Mouse (Mus musculus) lung, embryonic 16.5 days (tissue): ENCODE data around the gene Abhd17b. TPM values are rescaled to one million over a fixed set of nuclear protein-coding genes. Genes with fewer than 3 reads are reported as not detected.
A peak's percentile ranks its signal among the peaks of the same experiment; 100 is the strongest.

Source experiments
- ATAC-seq: fragments of 200-750 bp; cut with Nextera tagmentation; 2 replicates; pipeline ENCODE4 v1.8.0; 2017; ENCODE audit warnings: low read depth, mild to moderate bottlenecking, moderate library complexity
- H3K27ac ChIP-seq: fragments of 300-500 bp; sonication (generic); 2 replicates; pipeline ENCODE4 v1.5.1; 2014; ENCODE audit warnings: mild to moderate bottlenecking, control low read depth, low read length
- H3K27me3 ChIP-seq: fragments of 300-500 bp; sonication (generic); 2 replicates; pipeline ENCODE4 v1.6.1; 2014; ENCODE audit warnings: low read depth, low read length, mixed read lengths; ENCODE audit not compliant: control insufficient read depth, insufficient read depth
- H3K36me3 ChIP-seq: fragments of 300-500 bp; sonication (generic); 2 replicates; pipeline ENCODE4 v1.6.1; 2014; ENCODE audit warnings: low read length; ENCODE audit not compliant: control insufficient read depth, insufficient read depth
- H3K4me1 ChIP-seq: fragments of 300-500 bp; sonication (generic); replicated peaks from 2 replicates; pipeline ENCODE4 v1.6.1; 2014; ENCODE audit warnings: low read length, mixed read lengths; ENCODE audit not compliant: control insufficient read depth, insufficient read depth
- H3K4me2 ChIP-seq: fragments of 300-500 bp; sonication (generic); 2 replicates; pipeline ENCODE4 v1.6.1; 2014; ENCODE audit warnings: low read depth, low read length, control low read depth
- H3K4me3 ChIP-seq: fragments of 300-500 bp; sonication (generic); 2 replicates; pipeline ENCODE4 v1.5.1; 2014; ENCODE audit warnings: mild to moderate bottlenecking, low read length, control low read depth
- H3K9ac ChIP-seq: fragments of 300-500 bp; sonication (generic); 2 replicates; pipeline ENCODE4 v1.6.1; 2014; ENCODE audit warnings: low read length, control low read depth
- H3K9me3 ChIP-seq: fragments of 300-500 bp; sonication (generic); 2 replicates; pipeline ENCODE4 v1.6.1; 2016; ENCODE audit warnings: low read length; ENCODE audit not compliant: control insufficient read depth
- WGBS: fragments of 180-500 bp; shearing (Covaris S2); extraction: QIAGEN DNeasy Blood & Tissue Kit; methylation state at CpG from one replicate; pipeline ENCODE4 v1.1.7; 2014; 5-methylcytosine and 5-hydroxymethylcytosine counted together
- polyA plus RNA-seq: library from polyadenylated mRNA; unstranded; fragments of >200 nt; fragmentation: Nextera tagmentation; extraction: Ambion mirVana; gene quantifications from 2 replicates; pipeline ENCODE4 v1.2.1, GENCODE M21; 2015

Abhd17b gene
- polyA plus RNA-seq, 1 experiment from 2014 or later: 36.1 TPM

- H3K9me3 ChIP-seq: no peaks in the 10 kb centered on the region
- H3K36me3 ChIP-seq: no peaks in the 10 kb centered on the region
- no peaks in the 10 kb centered on the region for H3K4me1 ChIP-seq
- no peak for ATAC-seq
- H3K27me3 ChIP-seq: no peaks in the 10 kb centered on the region
- H3K9ac ChIP-seq: no peak overlapping the region
- no peak overlapping the region for H3K4me2 ChIP-seq
- 81% methylated on average over 1 of the region's 1 CpGs for WGBS
- no peak overlapping the region for H3K27ac ChIP-seq
- no peak overlapping the region for H3K4me3 ChIP-seq
These were observed 9.1 kb upstream of the Abhd17b start for GRCm38 (mm10) chr19:21643935-21644334.

GRCm38 (mm10) chr19:21645301-21645700, 7.7 kb upstream of the Abhd17b start:
- Histone ChIP-seq H3K4me1 (no peaks in the 10 kb centered on the region), H3K9me3 (no peaks in the 10 kb centered on the region), H3K27me3 (no peaks in the 10 kb centered on the region), H3K4me2 (no peak overlapping the region), H3K4me3 (no peak overlapping the region), H3K36me3 (no peaks in the 10 kb centered on the region), H3K9ac (no peak overlapping the region), H3K27ac (no peak overlapping the region)
- 66% methylated on average over 4 of the region's 4 CpGs for WGBS
- ATAC-seq: no peak

GRCm38 (mm10) chr19:21646142-21646541, 6.8 kb upstream of the Abhd17b start:
- Histone ChIP-seq H3K27ac (no peak overlapping the region), H3K4me3 (no peak overlapping the region), H3K36me3 (no peaks in the 10 kb centered on the region), H3K9ac (no peak overlapping the region), H3K27me3 (no peaks in the 10 kb centered on the region), H3K4me2 (no peak overlapping the region), H3K9me3 (no peaks in the 10 kb centered on the region), H3K4me1 (peaks cover 2% of the 10 kb centered on the region)
- 53% methylated on average over 6 of the region's 6 CpGs for WGBS
- no peak; the same call in 1 of the 2 replicates for ATAC-seq

- Histone ChIP-seq H3K4me3 (peak overlapping the region; percentile 97), H3K27me3 (no peaks in the 10 kb centered on the region), H3K9ac (peak overlapping the region; percentile 83), H3K4me1 (peaks cover 24% of the 10 kb centered on the region), H3K4me2 (peak overlapping the region; percentile 84), H3K36me3 (no peaks in the 10 kb centered on the region), H3K9me3 (no peaks in the 10 kb centered on the region), H3K27ac (peak overlapping the region; percentile 98)
- WGBS: 24% methylated on average over 6 of the region's 6 CpGs
- no peak for ATAC-seq
These were observed 1.3 kb upstream of the Abhd17b start for GRCm38 (mm10) chr19:21651664-21652063.

GRCm38 (mm10) chr19:21652285-21653171, 457 bp upstream of the Abhd17b start, which contains the start of gene 1110059E24Rik:
Gene 1110059E24Rik, minus strand, starts transcription at chr19:21652976.
- H3K9me3 ChIP-seq: no peaks in the 10 kb centered on the region
- H3K36me3 ChIP-seq: no peaks in the 10 kb centered on the region
- peak within 1 kb of the TSS; percentile 93 for H3K9ac ChIP-seq
- peak; percentile 99 for ATAC-seq
- 4% methylated on average over 52 of the region's 52 CpGs for WGBS
- H3K27ac ChIP-seq: peak within 1 kb of the TSS; percentile 98
- H3K4me1 ChIP-seq: peaks cover 24% of the 10 kb centered on the region
- H3K4me2 ChIP-seq: peak within 1 kb of the TSS; percentile 84
- no peaks in the 10 kb centered on the region for H3K27me3 ChIP-seq
- peak within 1 kb of the TSS; percentile 97 for H3K4me3 ChIP-seq

GRCm38 (mm10) chr19:21654788-21655187, 1.8 kb downstream of the Abhd17b start:
- H3K9ac ChIP-seq: peak overlapping the region; percentile 35; the same call in 1 of the 2 replicates

GRCm38 (mm10) chr19:21660734-21661133, 7.7 kb downstream of the Abhd17b start:
- H3K27ac ChIP-seq: no peak overlapping the region
- ATAC-seq: no peak
- H3K4me1 ChIP-seq: peaks cover 6% of the 10 kb centered on the region; the same call in 1 of the 2 replicates
- H3K9ac ChIP-seq: no peak overlapping the region
- H3K4me2 ChIP-seq: no peak overlapping the region
- no peak overlapping the region for H3K4me3 ChIP-seq
- 75% methylated on average over 1 of the region's 1 CpGs for WGBS
- H3K9me3 ChIP-seq: no peaks in the 10 kb centered on the region
- no peaks in the 10 kb centered on the region for H3K27me3 ChIP-seq
- no peaks in the 10 kb centered on the region for H3K36me3 ChIP-seq

More at GRCm38 (mm10) chr19:21654788-21655187, 1.8 kb downstream of the Abhd17b start:
- no peaks in the 10 kb centered on the region for H3K9me3 ChIP-seq
- no peaks in the 10 kb centered on the region for H3K36me3 ChIP-seq
- ATAC-seq: no peak
- H3K4me3 ChIP-seq: peak overlapping the region; percentile 97
- H3K27ac ChIP-seq: no peak overlapping the region
- peaks cover 24% of the 10 kb centered on the region for H3K4me1 ChIP-seq
- WGBS: 58% methylated on average over 7 of the region's 7 CpGs
- H3K4me2 ChIP-seq: peak overlapping the region; percentile 61
- H3K27me3 ChIP-seq: no peaks in the 10 kb centered on the region

- no peak overlapping the region for H3K9ac ChIP-seq
- no peaks in the 10 kb centered on the region for H3K36me3 ChIP-seq
- H3K4me2 ChIP-seq: no peak overlapping the region
- peak overlapping the region; percentile 60 for H3K27ac ChIP-seq
- H3K4me1 ChIP-seq: peaks cover 3% of the 10 kb centered on the region; the same call in 1 of the 2 replicates
- no peaks in the 10 kb centered on the region for H3K9me3 ChIP-seq
- H3K4me3 ChIP-seq: no peak overlapping the region
- ATAC-seq: peak; percentile 85
- 53% methylated on average over 4 of the region's 4 CpGs for WGBS
- H3K27me3 ChIP-seq: no peaks in the 10 kb centered on the region
These were observed 10.9 kb downstream of the Abhd17b start for GRCm38 (mm10) chr19:21663756-21664456.

GRCm38 (mm10) chr19:21669650-21670049, 16.7 kb downstream of the Abhd17b start:
- H3K27ac ChIP-seq: no peak overlapping the region
- no peak overlapping the region for H3K9ac ChIP-seq
- no peaks in the 10 kb centered on the region for H3K36me3 ChIP-seq
- ATAC-seq: no peak
- H3K4me1 ChIP-seq: peaks cover 3% of the 10 kb centered on the region; the same call in 1 of the 2 replicates
- H3K4me3 ChIP-seq: no peak overlapping the region
- WGBS: 97% methylated on average over 4 of the region's 4 CpGs
- H3K9me3 ChIP-seq: peaks cover 2% of the 10 kb centered on the region; the same call in 1 of the 2 replicates
- H3K4me2 ChIP-seq: no peak overlapping the region
- H3K27me3 ChIP-seq: no peaks in the 10 kb centered on the region
